Mouse (Mus musculus): ENCODE data around the gene Aldob. TPM values are rescaled to one million over a fixed set of nuclear protein-coding genes. Genes with fewer than 3 reads are reported as not detected.
A peak's percentile ranks its signal among the peaks of the same experiment; 100 is the strongest.

The Aldob gene
- 3.0 and 6.1 TPM in 2 replicates for polyA plus RNA-seq (2015; fragmentation: Nextera tagmentation; extraction: Ambion mirVana)

- ATAC-seq (ENCODE audit: low FRiP score, low TSS enrichment) = peak; percentile 76
- TF ChIP-seq CTCF (IDR thresholded peaks at IDR 0.05; ENCODE audit: low read depth) = no peak
- no peak for TF ChIP-seq EP300 (optimal IDR thresholded peaks at IDR 0.05)
- 28% methylated on average over 3 of the region's 3 CpGs for WGBS
- Histone ChIP-seq H3K9ac (ENCODE audit: low read length) (no peak within 1 kb of the TSS), H3K9me3 (ENCODE audit: control insufficient read depth, low read length) (no peaks in the 10 kb centered on the region), H3K4me3 (ENCODE audit: low read depth, low read length) (no peak within 1 kb of the TSS), H3K36me3 (ENCODE audit: control insufficient read depth, insufficient read depth, low read length) (no peaks in the 10 kb centered on the region), H3K4me1 (replicated peaks; ENCODE audit: control insufficient read depth, insufficient read depth) (no peaks in the 10 kb centered on the region), H3K27me3 (ENCODE audit: control insufficient read depth, insufficient read depth, low read length) (no peaks in the 10 kb centered on the region), H3K4me2 (replicated peaks; ENCODE audit: low read depth) (no peak within 1 kb of the TSS), H3K27ac (replicated peaks) (no peak within 1 kb of the TSS)
- no peak for DNase-seq (ENCODE audit: low spot score)
Measured at GRCm38 (mm10) chr4:49549383-49549782, at the start of gene Aldob. TSS of gene Aldob (minus strand) at chr4:49549546.

- H3K9me3 ChIP-seq (ENCODE audit: control insufficient read depth, low read length) = no peaks in the 10 kb centered on the region
- peak within 1 kb of the TSS; percentile 89 for H3K9ac ChIP-seq (ENCODE audit: low read length)
- no peaks in the 10 kb centered on the region for H3K36me3 ChIP-seq (ENCODE audit: control insufficient read depth, insufficient read depth, low read length)
- no peaks in the 10 kb centered on the region for H3K4me1 ChIP-seq (replicated peaks; ENCODE audit: control insufficient read depth, insufficient read depth)
- ATAC-seq (ENCODE audit: low FRiP score, low TSS enrichment) (peak; percentile 94), DNase-seq (ENCODE audit: low spot score) (peak; percentile 89)
- WGBS = under 1% methylated on average over 75 of the region's 77 CpGs
- peak within 1 kb of the TSS; percentile 79 for H3K4me3 ChIP-seq (ENCODE audit: low read depth, low read length)
- TF ChIP-seq EP300 (optimal IDR thresholded peaks at IDR 0.05) (no peak), CTCF (IDR thresholded peaks at IDR 0.05; ENCODE audit: low read depth) (peak; percentile 33; the same call in 1 of the 2 replicates)
- no peaks in the 10 kb centered on the region for H3K27me3 ChIP-seq (ENCODE audit: control insufficient read depth, insufficient read depth, low read length)
- peak within 1 kb of the TSS; percentile 95 for H3K27ac ChIP-seq (replicated peaks)
- peak within 1 kb of the TSS; percentile 88 for H3K4me2 ChIP-seq (replicated peaks; ENCODE audit: low read depth)
Measured at GRCm38 (mm10) chr4:49597183-49598100, 48.1 kb upstream of the Aldob start, which contains the start of gene Tmem246. TSS of gene Tmem246 (minus strand) at chr4:49597876.

- no peaks in the 10 kb centered on the region for H3K27me3 ChIP-seq (ENCODE audit: control insufficient read depth, insufficient read depth, low read length)
- 1% methylated on average over 20 of the region's 20 CpGs for WGBS
- peak overlapping the region; percentile 95 for H3K27ac ChIP-seq (replicated peaks)
- peak overlapping the region; percentile 79 for H3K4me3 ChIP-seq (ENCODE audit: low read depth, low read length)
- H3K9ac ChIP-seq (ENCODE audit: low read length) = peak overlapping the region; percentile 89
- no peaks in the 10 kb centered on the region for H3K36me3 ChIP-seq (ENCODE audit: control insufficient read depth, insufficient read depth, low read length)
- peak; percentile 76 for ATAC-seq (ENCODE audit: low FRiP score, low TSS enrichment)
- no peak for DNase-seq (ENCODE audit: low spot score)
- no peaks in the 10 kb centered on the region for H3K4me1 ChIP-seq (replicated peaks; ENCODE audit: control insufficient read depth, insufficient read depth)
- TF ChIP-seq EP300 (optimal IDR thresholded peaks at IDR 0.05) (no peak), CTCF (IDR thresholded peaks at IDR 0.05; ENCODE audit: low read depth) (no peak)
- H3K9me3 ChIP-seq (ENCODE audit: control insufficient read depth, low read length) = no peaks in the 10 kb centered on the region
- peak overlapping the region; percentile 88 for H3K4me2 ChIP-seq (replicated peaks; ENCODE audit: low read depth)
Measured at GRCm38 (mm10) chr4:49596846-49597182, 47.5 kb upstream of the Aldob start.

DNA sequence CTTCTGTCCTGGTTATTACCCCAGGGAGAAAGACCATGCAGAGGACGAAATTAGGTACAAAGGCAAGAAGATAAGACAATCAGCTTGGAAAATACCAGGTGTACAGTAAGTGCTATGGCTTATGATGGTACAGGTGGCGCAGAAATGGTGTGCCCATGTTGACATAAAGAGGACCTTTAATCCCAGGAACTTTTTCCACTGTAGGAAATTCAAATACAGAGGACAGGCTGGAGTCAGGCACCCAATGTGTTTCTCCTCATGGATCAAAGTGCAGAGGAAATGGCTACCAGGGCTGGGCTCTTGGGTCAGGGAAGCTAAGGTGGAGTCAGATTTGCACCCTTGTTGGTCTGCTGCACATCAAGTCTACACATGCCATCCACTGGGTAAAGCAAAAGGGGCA lies 40.8 kb upstream of the Aldob start:
- H3K27ac ChIP-seq (replicated peaks) = peak overlapping the region; percentile 37
- ATAC-seq (ENCODE audit: low FRiP score, low TSS enrichment) (peak; percentile 86), DNase-seq (ENCODE audit: low spot score) (peak; percentile 60)
- no peak overlapping the region for H3K4me3 ChIP-seq (ENCODE audit: low read depth, low read length)
- peaks cover 3% of the 10 kb centered on the region; the same call in 1 of the 2 replicates for H3K36me3 ChIP-seq (ENCODE audit: control insufficient read depth, insufficient read depth, low read length)
- H3K9ac ChIP-seq (ENCODE audit: low read length) = no peak overlapping the region
- no peaks in the 10 kb centered on the region for H3K27me3 ChIP-seq (ENCODE audit: control insufficient read depth, insufficient read depth, low read length)
- TF ChIP-seq CTCF (IDR thresholded peaks at IDR 0.05; ENCODE audit: low read depth) (no peak), EP300 (optimal IDR thresholded peaks at IDR 0.05) (no peak)
- H3K4me1 ChIP-seq (replicated peaks; ENCODE audit: control insufficient read depth, insufficient read depth) = no peaks in the 10 kb centered on the region
- 68% methylated on average over 2 of the region's 2 CpGs for WGBS
- no peak overlapping the region for H3K4me2 ChIP-seq (replicated peaks; ENCODE audit: low read depth)
- H3K9me3 ChIP-seq (ENCODE audit: control insufficient read depth, low read length) = no peaks in the 10 kb centered on the region

- DNase-seq (ENCODE audit: low spot score) = no peak
- WGBS = 91% methylated on average over 10 of the region's 10 CpGs
- no peak for ATAC-seq (ENCODE audit: low FRiP score, low TSS enrichment)
Measured at GRCm38 (mm10) chr4:49586811-49587210, 37.5 kb upstream of the Aldob start.

More at GRCm38 (mm10) chr4:49586811-49587210, 37.5 kb upstream of the Aldob start:
- no peak overlapping the region for H3K9ac ChIP-seq (ENCODE audit: low read length)
- no peak for TF ChIP-seq EP300 (optimal IDR thresholded peaks at IDR 0.05)
- TF ChIP-seq CTCF (IDR thresholded peaks at IDR 0.05; ENCODE audit: low read depth) = no peak
- no peak overlapping the region for H3K27ac ChIP-seq (replicated peaks)
- peaks cover 3% of the 10 kb centered on the region; the same call in 1 of the 2 replicates for H3K36me3 ChIP-seq (ENCODE audit: control insufficient read depth, insufficient read depth, low read length)
- no peak overlapping the region for H3K4me3 ChIP-seq (ENCODE audit: low read depth, low read length)
- no peak overlapping the region for H3K4me2 ChIP-seq (replicated peaks; ENCODE audit: low read depth)
- H3K27me3 ChIP-seq (ENCODE audit: control insufficient read depth, insufficient read depth, low read length) = no peaks in the 10 kb centered on the region
- H3K9me3 ChIP-seq (ENCODE audit: control insufficient read depth, low read length) = no peaks in the 10 kb centered on the region
- H3K4me1 ChIP-seq (replicated peaks; ENCODE audit: control insufficient read depth, insufficient read depth) = no peaks in the 10 kb centered on the region

All from stomach, postnatal 0 days (tissue).